Mouse (Mus musculus) hindbrain, embryonic 11.5 days (tissue): Measurements from ENCODE around the gene Vdac2. TPM values are rescaled to one million over a fixed set of nuclear protein-coding genes. Genes with fewer than 3 reads are reported as not detected.

ENCODE experiments used
- ATAC-seq: fragments of 200-750 bp; cut with Nextera tagmentation; 2 replicates; pipeline ENCODE4 v1.8.0; 2017; ENCODE audit warnings: mild to moderate bottlenecking, moderate TSS enrichment, moderate library complexity; ENCODE audit not compliant: low FRiP score
- DNase-seq: peaks from one replicate; pipeline ENCODE4 v3.0.0-alpha.2; 2015; ENCODE audit warnings: low spot score
- H3K27ac ChIP-seq: fragments of 300-500 bp; sonication (generic); 2 replicates; pipeline ENCODE4 v1.5.1; 2014; ENCODE audit warnings: mild to moderate bottlenecking, low read depth, low read length
- H3K27me3 ChIP-seq: fragments of 300-500 bp; sonication (generic); 2 replicates; pipeline ENCODE4 v1.6.1; 2014; ENCODE audit warnings: mild to moderate bottlenecking, low read length, moderate library complexity, mixed read lengths; ENCODE audit not compliant: control insufficient read depth, insufficient read depth
- H3K36me3 ChIP-seq: fragments of 300-500 bp; sonication (generic); 2 replicates; pipeline ENCODE4 v1.6.1; 2014; ENCODE audit warnings: mild to moderate bottlenecking, low read length, moderate library complexity, mixed read lengths; ENCODE audit not compliant: control insufficient read depth, insufficient read depth
- H3K4me1 ChIP-seq: fragments of 300-500 bp; sonication (generic); replicated peaks from 2 replicates; pipeline ENCODE4 v1.6.1; 2014; ENCODE audit warnings: low read length, mixed read lengths; ENCODE audit not compliant: control insufficient read depth, insufficient read depth
- H3K4me2 ChIP-seq: fragments of 300-500 bp; sonication (generic); replicated peaks from 2 replicates; pipeline ENCODE4 v1.6.1; 2014; ENCODE audit warnings: mild to moderate bottlenecking, low read depth, low read length
- H3K4me3 ChIP-seq: fragments of 300-500 bp; sonication (generic); 2 replicates; pipeline ENCODE4 v1.5.1; 2014; ENCODE audit warnings: low read depth, low read length
- H3K9ac ChIP-seq: fragments of 300-500 bp; sonication (generic); 2 replicates; pipeline ENCODE4 v1.6.1; 2014; ENCODE audit warnings: low read depth, low read length
- H3K9me3 ChIP-seq: fragments of 300-500 bp; sonication (generic); 2 replicates; pipeline ENCODE4 v1.6.1; 2016; ENCODE audit warnings: low read length; ENCODE audit not compliant: control insufficient read depth
- WGBS: fragments of 180-500 bp; shearing (Covaris S2); extraction: QIAGEN DNeasy Blood & Tissue Kit; methylation state at CpG from one replicate; pipeline ENCODE4 v1.1.7; 2014; 5-methylcytosine and 5-hydroxymethylcytosine counted together
- polyA plus RNA-seq: library from polyadenylated mRNA; unstranded; fragments of >200 nt; fragmentation: Nextera tagmentation; extraction: Ambion mirVana; gene quantifications from 2 replicates; pipeline ENCODE4 v1.2.1, GENCODE M21; 2014

Gene Vdac2
- polyA plus RNA-seq, 1 experiment from 2014 or later: 318 TPM

GRCm38 (mm10) chr14:21823897-21824296 lies 1.1 kb upstream of the Vdac2 start:
- Histone ChIP-seq H3K27ac (no peak overlapping the region), H3K9me3 (no peaks in the 10 kb centered on the region), H3K27me3 (no peaks in the 10 kb centered on the region), H3K4me1 (no peaks in the 10 kb centered on the region), H3K4me3 (no peak overlapping the region), H3K9ac (no peak overlapping the region), H3K36me3 (no peaks in the 10 kb centered on the region), H3K4me2 (no peak overlapping the region)
- no peak for ATAC-seq
- 83% methylated on average over 7 of the region's 7 CpGs for WGBS
- DNase-seq: no peak

GRCm38 (mm10) chr14:21825786-21826491 lies 901 bp downstream of the Vdac2 start:
- 75% methylated on average over 9 of the region's 9 CpGs for WGBS

GRCm38 (mm10) chr14:21830876-21831767 lies 6.1 kb downstream of the Vdac2 start:
- WGBS: under 1% methylated on average over 71 of the region's 73 CpGs
- H3K4me3 ChIP-seq: peak overlapping the region; percentile 98
- no peaks in the 10 kb centered on the region for H3K27me3 ChIP-seq
- DNase-seq (peak; percentile 96), ATAC-seq (peak; percentile 98)
- no peaks in the 10 kb centered on the region for H3K4me1 ChIP-seq
- peak overlapping the region; percentile 78 for H3K4me2 ChIP-seq
- no peaks in the 10 kb centered on the region; the same call in 1 of the 2 replicates for H3K36me3 ChIP-seq
- H3K9me3 ChIP-seq: no peaks in the 10 kb centered on the region
- H3K9ac ChIP-seq: peak overlapping the region; percentile 74
- peak overlapping the region; percentile 76 for H3K27ac ChIP-seq

More at GRCm38 (mm10) chr14:21825786-21826491, 901 bp downstream of the Vdac2 start:
- Histone ChIP-seq H3K36me3 (no peaks in the 10 kb centered on the region), H3K4me2 (no peak overlapping the region), H3K4me3 (no peak overlapping the region), H3K27me3 (no peaks in the 10 kb centered on the region), H3K27ac (no peak overlapping the region), H3K4me1 (no peaks in the 10 kb centered on the region), H3K9me3 (no peaks in the 10 kb centered on the region), H3K9ac (no peak overlapping the region)
- DNase-seq (no peak), ATAC-seq (no peak)

GRCm38 (mm10) chr14:21831830-21832403 lies 6.9 kb downstream of the Vdac2 start:
- ATAC-seq (no peak; the same call in 1 of the 2 replicates), DNase-seq (no peak)
- no peaks in the 10 kb centered on the region for H3K4me1 ChIP-seq
- peak overlapping the region; percentile 74 for H3K9ac ChIP-seq
- H3K27me3 ChIP-seq: no peaks in the 10 kb centered on the region
- H3K27ac ChIP-seq: peak overlapping the region; percentile 76
- H3K4me2 ChIP-seq: peak overlapping the region; percentile 78
- peak overlapping the region; percentile 98 for H3K4me3 ChIP-seq
- WGBS: 1% methylated on average over 28 of the region's 28 CpGs
- H3K9me3 ChIP-seq: no peaks in the 10 kb centered on the region
- no peaks in the 10 kb centered on the region; the same call in 1 of the 2 replicates for H3K36me3 ChIP-seq

- ATAC-seq (no peak), DNase-seq (no peak)
- Histone ChIP-seq H3K36me3 (peaks cover 15% of the 10 kb centered on the region), H3K4me1 (no peaks in the 10 kb centered on the region), H3K27me3 (no peaks in the 10 kb centered on the region), H3K4me3 (no peak overlapping the region), H3K9ac (no peak overlapping the region), H3K9me3 (no peaks in the 10 kb centered on the region), H3K27ac (no peak overlapping the region), H3K4me2 (no peak overlapping the region)
- WGBS: 90% methylated on average over 8 of the region's 8 CpGs
These were observed 13.4 kb downstream of the Vdac2 start for GRCm38 (mm10) chr14:21838336-21839017.

DNA sequence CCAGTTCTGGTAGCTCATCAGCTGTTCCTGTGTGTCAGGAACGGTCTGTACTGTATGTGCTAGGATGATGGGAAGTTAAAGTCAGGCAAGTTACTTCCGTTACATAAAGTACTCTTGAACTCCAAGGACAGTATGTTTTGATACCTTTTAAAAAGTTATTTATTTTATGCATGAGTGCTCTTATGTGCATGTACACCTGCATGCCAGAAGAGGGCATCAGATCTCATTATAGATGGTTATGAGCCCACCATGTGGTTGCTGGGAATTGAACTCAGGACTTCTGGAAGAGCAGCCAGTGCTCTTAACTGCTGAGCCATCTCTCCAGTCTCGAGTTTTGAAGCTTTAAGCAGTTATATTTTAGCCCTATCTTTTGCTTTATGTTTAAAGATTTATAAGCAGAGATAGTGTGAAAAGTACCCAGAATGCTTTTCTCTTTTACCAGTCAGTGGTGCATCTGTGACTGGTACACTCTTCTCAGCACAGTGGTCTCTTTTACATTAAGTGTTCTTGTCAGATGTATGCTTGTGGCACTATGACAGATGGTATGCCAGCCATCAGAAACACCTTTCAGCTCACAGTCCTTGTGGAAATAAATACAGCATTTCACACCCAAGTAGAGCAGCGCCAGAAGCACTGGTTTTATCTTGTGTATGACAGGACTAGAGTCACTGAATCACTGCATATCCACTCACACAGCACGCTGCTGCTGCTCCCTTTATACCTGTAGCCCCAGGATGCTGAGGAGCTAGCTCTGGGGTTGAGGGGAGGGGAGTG lies 17.0 kb downstream of the Vdac2 start:
- Histone ChIP-seq H3K9me3 (no peaks in the 10 kb centered on the region), H3K4me2 (no peak overlapping the region), H3K4me1 (no peaks in the 10 kb centered on the region; the same call in 1 of the 2 replicates), H3K27me3 (no peaks in the 10 kb centered on the region), H3K36me3 (peaks cover 15% of the 10 kb centered on the region), H3K27ac (no peak overlapping the region), H3K9ac (no peak overlapping the region), H3K4me3 (no peak overlapping the region)
- WGBS: 88% methylated on average over 5 of the region's 5 CpGs
- DNase-seq (no peak), ATAC-seq (no peak)

DNA sequence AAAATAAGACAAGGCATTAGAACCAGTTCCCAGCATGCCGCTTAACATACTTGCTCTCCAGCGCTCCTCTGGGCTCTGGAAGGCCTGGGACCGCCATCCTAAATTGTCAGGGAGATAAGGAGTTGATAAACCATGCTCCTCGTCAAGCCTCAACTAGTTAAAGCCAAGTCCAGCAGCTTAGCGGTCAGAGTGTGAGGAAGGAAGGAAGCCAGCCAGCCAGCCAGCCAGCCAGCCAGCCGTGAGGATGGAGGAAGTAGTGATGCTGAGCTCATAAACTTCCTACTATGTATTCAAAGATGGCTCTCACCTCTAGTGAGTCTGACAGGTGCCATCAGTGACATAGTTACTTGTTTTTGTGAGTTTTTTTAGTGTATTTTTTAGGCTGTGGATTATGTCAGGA lies 18.2 kb downstream of the Vdac2 start:
- no peak overlapping the region for H3K27ac ChIP-seq
- no peaks in the 10 kb centered on the region for H3K27me3 ChIP-seq
- peaks cover 12% of the 10 kb centered on the region for H3K36me3 ChIP-seq
- no peaks in the 10 kb centered on the region for H3K9me3 ChIP-seq
- H3K9ac ChIP-seq: no peak overlapping the region
- peaks cover 4% of the 10 kb centered on the region; the same call in 1 of the 2 replicates for H3K4me1 ChIP-seq
- H3K4me3 ChIP-seq: no peak overlapping the region
- DNase-seq: no peak
- H3K4me2 ChIP-seq: no peak overlapping the region
- WGBS: 88% methylated on average over 6 of the region's 6 CpGs
- ATAC-seq: no peak
